11 mouse cellular contexts compared by ENCODE assay signal in the genomic region with DNA sequence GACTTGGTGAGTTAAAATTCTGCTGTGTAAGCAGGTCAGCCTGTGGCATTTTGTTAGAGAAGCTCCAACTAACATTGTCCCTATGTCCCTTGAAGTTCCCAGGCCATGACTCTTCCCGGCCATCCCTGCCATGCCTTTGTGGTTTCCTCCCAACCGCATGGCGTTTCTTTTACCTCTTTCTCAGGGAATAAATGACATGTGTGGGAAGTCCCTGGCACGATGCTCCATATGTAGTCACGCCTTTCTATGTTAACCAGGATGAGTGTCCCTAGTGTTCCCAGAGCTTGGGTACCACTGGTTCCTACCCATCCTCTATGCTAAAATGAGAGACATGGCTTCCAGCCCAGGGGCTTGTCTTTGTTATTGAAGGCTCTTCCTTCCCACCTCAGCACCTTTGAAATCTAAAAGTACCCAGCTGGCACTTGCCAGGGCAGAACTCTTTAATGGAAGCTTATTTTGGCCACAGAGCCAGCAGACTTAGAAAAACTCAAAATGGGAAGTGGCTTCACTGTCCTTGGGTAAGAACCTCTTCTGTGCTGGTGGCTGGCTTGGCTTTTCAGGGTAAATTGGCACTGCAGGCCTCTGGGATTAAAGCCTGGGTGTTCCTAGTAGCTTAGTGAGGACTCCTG. TPM values are rescaled to one million over a fixed set of nuclear protein-coding genes. Genes with fewer than 3 reads are reported as not detected.
DNase-seq lines count a peak whose midpoint lies in the region; ATAC-seq lines count a peak whose summit lies in the region.
"Had no signal": no experiment of that assay in that cellular context is flagged by ENCODE, and none has a peak within 500 bp of the region (broad histone marks: within the 10 kb centered on the region; RNA-seq: fewer than 3 reads in every experiment).

No protein-coding gene starts in this region.

- no peak overlapping the region for H3K4me2 ChIP-seq in limb, embryonic 12.5 days

- H3K9me3 ChIP-seq in heart, embryonic 10.5 days, result no peaks in the 10 kb centered on the region
- no peaks in the 10 kb centered on the region for H3K9me3 ChIP-seq in limb, embryonic 12.5 days

- peaks cover 72% of the 10 kb centered on the region for H3K4me1 ChIP-seq in heart, embryonic 10.5 days
- peaks cover 49% of the 10 kb centered on the region for H3K4me1 ChIP-seq in limb, embryonic 12.5 days (replicated peaks)

- no peak for DNase-seq in heart, embryonic 10.5 days (ENCODE audit: low spot score)
- no peak for DNase-seq in heart, postnatal 25 days (ENCODE audit: low spot score)
- peak; percentile 41 for DNase-seq in 416B (ENCODE audit: low read depth)
- DNase-seq in fat pad, adult 2 months (ENCODE audit: extremely low read depth, low read depth, low spot score), result peak; percentile 62
- no peak for DNase-seq in c-Kit-positive CD71-positive TER-119-positive erythroid progenitor cells, embryonic 14.5 days (ENCODE audit: low spot score)
- no peak for DNase-seq in cerebellum, postnatal 10 days
- DNase-seq in left cerebral cortex, postnatal 10 days (ENCODE audit: extremely low spot score in 1 of 2, low spot score in 2 of 2), result no peak
- DNase-seq: cerebellum, adult 11 months; kidney, adult 11 months; spleen, adult 18-20 months had no signal

- no peak for ATAC-seq in limb, embryonic 12.5 days (ENCODE audit: insufficient number of reproducible peaks, insufficient read depth, low FRiP score, low TSS enrichment, low read depth)

- 0 out of 2 replicates have a peak overlapping the region, but pooled peaks have one; percentile 23 for H3K9ac ChIP-seq in limb, embryonic 12.5 days (replicated peaks)

- peak overlapping the region; percentile 60 for H3K27ac ChIP-seq in heart, embryonic 10.5 days
- H3K27ac ChIP-seq in limb, embryonic 12.5 days, result peak overlapping the region; percentile 69; the same call in 1 of the 2 replicates

- WGBS in heart, embryonic 10.5 days, result 87% methylated on average over 5 of the region's 5 CpGs
- WGBS in limb, embryonic 12.5 days, result 91% methylated on average over 5 of the region's 5 CpGs

- H3K36me3 ChIP-seq in heart, embryonic 10.5 days, result no peaks in the 10 kb centered on the region
- H3K36me3 ChIP-seq in limb, embryonic 12.5 days, result no peaks in the 10 kb centered on the region; the same call in 1 of the 2 replicates

- H3K27me3 ChIP-seq in heart, embryonic 10.5 days (ENCODE audit: insufficient read depth, poor library complexity, severe bottlenecking), result no peaks in the 10 kb centered on the region
- H3K27me3 ChIP-seq in limb, embryonic 12.5 days, result no peaks in the 10 kb centered on the region

- intact Hi-C loops in heart, postnatal 25 days (cut with DNase I), result no loop called here
- intact Hi-C loops in left cerebral cortex, postnatal 10 days (cut with DNase I), result no loop called here

- H3K4me3 ChIP-seq in heart, embryonic 10.5 days, result no peak overlapping the region
- H3K4me3 ChIP-seq in limb, embryonic 12.5 days (replicated peaks), result no peak overlapping the region

RNA-seq across cellular contexts. Expression of a gene that starts 24.8 kb away (rescaled TPM):
- polyA plus RNA-seq in heart, embryonic 10.5 days (2016; fragmentation: Nextera tagmentation; extraction: Ambion mirVana), result 33.0 and 36.2 TPM in 2 replicates
- 10 to 100 TPM; 20.5 to 23.1 TPM for total RNA-seq in heart, postnatal 25 days (2021)
- 44.2 and 46.7 TPM in 2 replicates for polyA plus RNA-seq in limb, embryonic 12.5 days (2016; fragmentation: Nextera tagmentation; extraction: Ambion mirVana)
- total RNA-seq in left cerebral cortex, postnatal 10 days (2021), result 10 to 100 TPM; 18.4 to 22.2 TPM

RNA-seq across cellular contexts. Expression of a gene that starts 25.1 kb away (rescaled TPM):
- polyA plus RNA-seq in heart, embryonic 10.5 days (2016; fragmentation: Nextera tagmentation; extraction: Ambion mirVana), result 93.3 and 94.6 TPM in 2 replicates
- 10 to 100 TPM; 62.1 to 67.4 TPM for total RNA-seq in heart, postnatal 25 days (2021)
- 126 and 132 TPM in 2 replicates for polyA plus RNA-seq in limb, embryonic 12.5 days (2016; fragmentation: Nextera tagmentation; extraction: Ambion mirVana)
- 10 to 100 TPM; 61.8 to 68.6 TPM for total RNA-seq in left cerebral cortex, postnatal 10 days (2021)

RNA-seq across cellular contexts. Expression of a gene that starts 26.2 kb away (rescaled TPM):
- polyA plus RNA-seq in heart, embryonic 10.5 days (2016; fragmentation: Nextera tagmentation; extraction: Ambion mirVana), result 17.6 and 32.8 TPM in 2 replicates
- total RNA-seq in heart, postnatal 25 days (2021), result 10 to 100 TPM; 41.8 to 77.1 TPM
- 90.7 and 91.8 TPM in 2 replicates for polyA plus RNA-seq in limb, embryonic 12.5 days (2016; fragmentation: Nextera tagmentation; extraction: Ambion mirVana)
- 10 to 100 TPM; 52.2 to 67.8 TPM for total RNA-seq in left cerebral cortex, postnatal 10 days (2021)

Comparison
In these comparisons a context has a peak if more than half of its experiments do, and no peak if none do; other contexts are left out.
1. DNase-seq: peak in 416B (single experiment) and fat pad, adult 2 months (single experiment); none in heart, embryonic 10.5 days (single experiment), heart, postnatal 25 days (single experiment), c-Kit-positive CD71-positive TER-119-positive erythroid progenitor cells, embryonic 14.5 days (single experiment), cerebellum, postnatal 10 days (0 of 2) and left cerebral cortex, postnatal 10 days (0 of 2).